Mouse (Mus musculus): ENCODE data around the gene Obscn. TPM values are rescaled to one million over a fixed set of nuclear protein-coding genes. Genes with fewer than 3 reads are reported as not detected.

The Obscn gene
- polyA plus RNA-seq, 1 experiment from 2014 or later, result 1.2 TPM

DNA sequence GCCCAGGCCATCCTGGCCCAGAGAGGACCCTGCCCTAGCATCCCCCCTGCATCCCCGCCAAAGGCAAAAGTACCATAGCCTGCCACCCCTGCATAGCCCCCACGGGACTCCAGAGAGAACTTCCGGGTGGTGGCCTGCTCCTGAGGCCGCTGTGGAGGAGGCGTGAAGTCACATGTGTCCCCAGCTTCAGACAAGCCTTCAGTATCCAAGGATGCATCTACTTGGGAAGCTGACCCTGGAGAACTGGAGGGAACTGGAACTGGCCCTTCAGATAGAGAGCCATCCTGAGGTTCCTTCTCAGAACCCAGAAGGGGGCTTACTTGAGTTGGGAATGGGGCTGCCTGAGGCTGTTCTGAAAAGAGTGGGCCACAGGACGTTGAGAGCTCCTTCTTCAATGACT is 136.4 kb downstream of the Obscn start:
- WGBS, result 75% methylated on average over 6 of the region's 6 CpGs
- H3K4me3 ChIP-seq (ENCODE audit: low read depth, low read length), result no peak overlapping the region
- DNase-seq (ENCODE audit: low spot score) (no peak), ATAC-seq (replicated peaks; ENCODE audit: low FRiP score) (no peak)
- H3K9ac ChIP-seq (ENCODE audit: low read depth, low read length), result no peak overlapping the region
- H3K36me3 ChIP-seq (ENCODE audit: control insufficient read depth, insufficient read depth, low read length), result no peaks in the 10 kb centered on the region
- no peak overlapping the region for H3K4me2 ChIP-seq
- no peaks in the 10 kb centered on the region for H3K9me3 ChIP-seq (ENCODE audit: control insufficient read depth, low read length)
- peaks cover 7% of the 10 kb centered on the region for H3K4me1 ChIP-seq (replicated peaks; ENCODE audit: control insufficient read depth, insufficient read depth, low read length)
- no peak overlapping the region for H3K27ac ChIP-seq (ENCODE audit: low read depth, low read length)
- H3K27me3 ChIP-seq (replicated peaks; ENCODE audit: control insufficient read depth, insufficient read depth, low read length), result peaks cover 8% of the 10 kb centered on the region; the same call in 1 of the 2 replicates

DNA sequence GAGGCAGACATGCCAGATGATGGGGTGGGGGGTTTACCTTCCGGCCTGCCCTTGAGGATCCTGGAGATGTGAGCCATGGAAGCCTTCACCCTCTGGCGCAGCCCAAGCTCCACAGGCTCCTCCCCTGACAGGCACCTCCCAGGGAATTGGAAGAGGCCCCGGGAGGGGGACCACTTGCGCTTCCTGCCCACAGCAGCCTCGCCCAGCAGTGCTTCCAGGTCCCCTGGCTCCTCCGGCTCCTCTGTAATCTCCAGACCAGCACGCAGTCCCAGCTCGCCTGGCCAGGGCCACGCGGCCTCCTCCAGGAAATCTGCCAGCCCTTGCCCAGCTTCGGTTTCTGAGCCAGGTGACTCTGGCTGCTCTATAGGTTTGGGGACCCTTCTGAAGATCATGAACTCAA is 137.0 kb downstream of the Obscn start:
- Histone ChIP-seq H3K27ac (ENCODE audit: low read depth, low read length) (no peak overlapping the region), H3K9me3 (ENCODE audit: control insufficient read depth, low read length) (no peaks in the 10 kb centered on the region), H3K27me3 (replicated peaks; ENCODE audit: control insufficient read depth, insufficient read depth, low read length) (peaks cover 12% of the 10 kb centered on the region), H3K4me1 (replicated peaks; ENCODE audit: control insufficient read depth, insufficient read depth, low read length) (peaks cover 12% of the 10 kb centered on the region), H3K36me3 (ENCODE audit: control insufficient read depth, insufficient read depth, low read length) (no peaks in the 10 kb centered on the region), H3K9ac (ENCODE audit: low read depth, low read length) (no peak overlapping the region), H3K4me2 (peak overlapping the region; percentile 1; the same call in 1 of the 2 replicates), H3K4me3 (ENCODE audit: low read depth, low read length) (no peak overlapping the region)
- ATAC-seq (replicated peaks; ENCODE audit: low FRiP score) (no peak), DNase-seq (ENCODE audit: low spot score) (no peak)
- WGBS, result 39% methylated on average over 11 of the region's 11 CpGs

DNA sequence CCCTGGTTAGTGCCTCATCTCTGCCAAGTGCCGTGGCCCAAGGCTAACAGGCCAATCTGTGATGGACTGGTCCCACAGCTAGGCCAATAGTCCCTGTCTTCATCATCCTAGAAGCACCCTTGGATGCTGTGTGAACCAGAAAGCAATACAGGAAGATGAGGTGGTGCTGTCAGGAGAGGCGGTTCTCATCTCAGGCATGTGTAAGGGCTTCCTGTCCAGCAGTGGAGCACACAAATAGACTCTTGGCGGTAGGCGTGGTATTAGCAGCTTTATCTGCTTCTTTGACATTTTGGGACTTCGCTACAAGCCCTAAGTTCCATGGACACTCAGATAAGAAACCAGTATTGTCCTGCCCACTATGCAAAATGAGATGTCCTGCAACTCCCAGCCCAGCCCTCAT is 138.7 kb downstream of the Obscn start:
- H3K9me3 ChIP-seq (ENCODE audit: control insufficient read depth, low read length), result no peaks in the 10 kb centered on the region
- WGBS, result 57% methylated on average over 5 of the region's 5 CpGs
- H3K4me1 ChIP-seq (replicated peaks; ENCODE audit: control insufficient read depth, insufficient read depth, low read length), result peaks cover 22% of the 10 kb centered on the region
- ATAC-seq (replicated peaks; ENCODE audit: low FRiP score) (no peak), DNase-seq (ENCODE audit: low spot score) (no peak)
- no peaks in the 10 kb centered on the region for H3K36me3 ChIP-seq (ENCODE audit: control insufficient read depth, insufficient read depth, low read length)
- H3K9ac ChIP-seq (ENCODE audit: low read depth, low read length), result no peak overlapping the region
- H3K4me3 ChIP-seq (ENCODE audit: low read depth, low read length), result no peak overlapping the region
- H3K27me3 ChIP-seq (replicated peaks; ENCODE audit: control insufficient read depth, insufficient read depth, low read length), result peaks cover 13% of the 10 kb centered on the region
- H3K27ac ChIP-seq (ENCODE audit: low read depth, low read length), result no peak overlapping the region
- H3K4me2 ChIP-seq, result no peak overlapping the region

DNA sequence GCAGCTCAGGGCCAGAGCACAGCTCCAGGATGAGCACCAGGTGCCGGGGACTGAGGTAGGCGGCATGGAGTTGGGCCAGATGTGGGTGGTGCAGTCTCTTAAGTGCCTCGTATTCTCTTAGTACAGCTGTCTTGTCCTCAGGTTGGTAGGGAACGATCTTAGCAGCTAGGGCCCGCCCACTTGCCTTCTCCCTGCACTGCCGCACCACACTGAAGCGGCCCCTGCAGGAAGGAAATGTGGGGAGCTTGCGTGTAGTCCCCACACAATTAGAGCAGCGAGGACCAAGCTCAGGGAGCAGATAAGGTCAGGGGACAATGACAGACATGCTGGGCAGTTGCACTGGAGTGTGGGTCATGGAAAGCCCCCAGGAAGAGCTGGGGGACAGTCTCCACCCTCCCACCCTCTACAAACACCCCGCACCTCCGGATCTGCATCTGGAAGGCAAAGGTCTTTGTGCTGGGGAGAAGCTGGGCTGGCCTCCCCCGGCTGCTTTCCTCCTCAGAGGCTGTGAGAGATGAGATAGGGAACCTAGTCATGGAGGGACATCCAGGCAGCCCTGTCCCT is 140.3 kb downstream of the Obscn start:
- no peak for ATAC-seq (replicated peaks; ENCODE audit: low FRiP score)
- H3K4me2 ChIP-seq, result peak overlapping the region; percentile 28
- WGBS, result 24% methylated on average over 12 of the region's 12 CpGs
- no peak for DNase-seq (ENCODE audit: low spot score)
- peaks cover 22% of the 10 kb centered on the region for H3K4me1 ChIP-seq (replicated peaks; ENCODE audit: control insufficient read depth, insufficient read depth, low read length)
- no peak overlapping the region for H3K4me3 ChIP-seq (ENCODE audit: low read depth, low read length)
- no peak overlapping the region for H3K27ac ChIP-seq (ENCODE audit: low read depth, low read length)
- H3K36me3 ChIP-seq (ENCODE audit: control insufficient read depth, insufficient read depth, low read length), result no peaks in the 10 kb centered on the region
- peaks cover 13% of the 10 kb centered on the region for H3K27me3 ChIP-seq (replicated peaks; ENCODE audit: control insufficient read depth, insufficient read depth, low read length)
- H3K9me3 ChIP-seq (ENCODE audit: control insufficient read depth, low read length), result no peaks in the 10 kb centered on the region
- no peak overlapping the region for H3K9ac ChIP-seq (ENCODE audit: low read depth, low read length)

DNA sequence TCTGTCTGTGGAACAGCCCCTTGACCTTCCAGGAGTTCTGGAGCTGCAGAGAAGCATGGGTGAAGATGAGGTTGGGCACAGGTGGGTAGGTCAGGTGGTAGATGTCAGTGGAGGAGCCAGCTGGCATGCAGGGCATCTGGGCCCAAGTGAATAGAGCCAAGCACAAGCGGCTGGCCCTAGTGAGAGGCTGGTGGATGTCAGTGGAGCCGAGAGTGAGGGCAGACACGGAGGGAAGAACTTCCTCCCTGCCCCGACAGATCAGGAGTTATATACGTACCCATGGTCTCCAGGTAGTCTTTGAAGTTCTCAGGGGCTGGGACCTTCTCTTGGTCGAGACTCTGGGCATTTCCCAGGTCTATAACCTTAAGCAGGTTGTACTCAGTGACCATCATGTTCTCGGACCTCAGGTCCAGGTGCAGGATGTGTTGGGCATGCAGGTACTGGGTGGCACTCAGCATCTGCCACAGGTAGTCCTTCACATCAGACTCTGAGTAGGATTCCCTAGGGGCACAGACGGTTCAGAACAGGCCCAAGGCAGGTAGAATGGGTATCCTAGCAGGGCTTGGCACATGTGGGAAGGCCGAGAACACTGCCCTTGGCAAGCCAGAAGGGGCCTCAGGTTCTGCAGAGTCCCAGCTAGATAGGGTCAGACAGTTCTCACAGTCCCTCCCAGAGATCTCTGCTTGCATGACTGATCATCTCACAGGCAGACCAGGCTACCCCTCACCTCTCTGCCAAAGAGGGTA is 141.0 kb downstream of the Obscn start:
- DNase-seq (ENCODE audit: low spot score) (no peak), ATAC-seq (replicated peaks; ENCODE audit: low FRiP score) (no peak)
- H3K4me1 ChIP-seq (replicated peaks; ENCODE audit: control insufficient read depth, insufficient read depth, low read length), result peaks cover 25% of the 10 kb centered on the region
- H3K4me3 ChIP-seq (ENCODE audit: low read depth, low read length), result peak overlapping the region; percentile 47; the same call in 1 of the 2 replicates
- no peaks in the 10 kb centered on the region for H3K9me3 ChIP-seq (ENCODE audit: control insufficient read depth, low read length)
- no peak overlapping the region for H3K27ac ChIP-seq (ENCODE audit: low read depth, low read length)
- H3K4me2 ChIP-seq, result peak overlapping the region; percentile 82
- H3K27me3 ChIP-seq (replicated peaks; ENCODE audit: control insufficient read depth, insufficient read depth, low read length), result peaks cover 13% of the 10 kb centered on the region
- H3K36me3 ChIP-seq (ENCODE audit: control insufficient read depth, insufficient read depth, low read length), result no peaks in the 10 kb centered on the region
- WGBS, result 69% methylated on average over 9 of the region's 9 CpGs
- no peak overlapping the region for H3K9ac ChIP-seq (ENCODE audit: low read depth, low read length)

DNA sequence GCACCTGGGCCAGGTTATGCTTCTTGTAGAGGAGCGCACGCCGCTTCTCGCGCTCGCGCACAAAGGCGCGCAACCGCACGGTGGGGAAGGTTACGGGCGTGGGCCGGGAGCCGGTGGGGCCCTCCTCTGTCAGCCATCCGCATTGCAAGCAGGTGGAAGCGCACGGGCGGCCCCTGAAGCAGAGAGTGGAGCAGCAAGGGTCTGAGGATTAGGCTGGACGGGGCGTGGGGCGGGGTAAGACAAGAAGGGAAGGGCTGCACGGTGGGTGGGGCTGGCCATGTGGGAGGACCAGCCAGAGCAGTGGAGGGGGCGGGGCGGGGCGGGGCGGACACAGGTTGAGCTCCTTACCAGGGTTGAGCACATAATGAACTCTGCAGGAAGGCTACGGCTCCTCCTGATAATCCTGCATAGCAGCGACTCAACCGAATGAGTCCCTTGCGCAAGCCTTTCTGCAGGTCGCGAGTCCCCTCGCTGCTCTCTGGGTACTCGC is 141.8 kb downstream of the Obscn start:
- peak overlapping the region; percentile 82 for H3K4me2 ChIP-seq
- no peak overlapping the region for H3K27ac ChIP-seq (ENCODE audit: low read depth, low read length)
- no peak overlapping the region for H3K9ac ChIP-seq (ENCODE audit: low read depth, low read length)
- peaks cover 25% of the 10 kb centered on the region for H3K4me1 ChIP-seq (replicated peaks; ENCODE audit: control insufficient read depth, insufficient read depth, low read length)
- peak overlapping the region; percentile 47 for H3K4me3 ChIP-seq (ENCODE audit: low read depth, low read length)
- H3K9me3 ChIP-seq (ENCODE audit: control insufficient read depth, low read length), result no peaks in the 10 kb centered on the region
- WGBS, result 2% methylated on average over 35 of the region's 35 CpGs
- DNase-seq (ENCODE audit: low spot score) (peak; percentile 68), ATAC-seq (replicated peaks; ENCODE audit: low FRiP score) (peak; percentile 84)
- peaks cover 2% of the 10 kb centered on the region for H3K36me3 ChIP-seq (ENCODE audit: control insufficient read depth, insufficient read depth, low read length)
- peaks cover 13% of the 10 kb centered on the region for H3K27me3 ChIP-seq (replicated peaks; ENCODE audit: control insufficient read depth, insufficient read depth, low read length)

DNA sequence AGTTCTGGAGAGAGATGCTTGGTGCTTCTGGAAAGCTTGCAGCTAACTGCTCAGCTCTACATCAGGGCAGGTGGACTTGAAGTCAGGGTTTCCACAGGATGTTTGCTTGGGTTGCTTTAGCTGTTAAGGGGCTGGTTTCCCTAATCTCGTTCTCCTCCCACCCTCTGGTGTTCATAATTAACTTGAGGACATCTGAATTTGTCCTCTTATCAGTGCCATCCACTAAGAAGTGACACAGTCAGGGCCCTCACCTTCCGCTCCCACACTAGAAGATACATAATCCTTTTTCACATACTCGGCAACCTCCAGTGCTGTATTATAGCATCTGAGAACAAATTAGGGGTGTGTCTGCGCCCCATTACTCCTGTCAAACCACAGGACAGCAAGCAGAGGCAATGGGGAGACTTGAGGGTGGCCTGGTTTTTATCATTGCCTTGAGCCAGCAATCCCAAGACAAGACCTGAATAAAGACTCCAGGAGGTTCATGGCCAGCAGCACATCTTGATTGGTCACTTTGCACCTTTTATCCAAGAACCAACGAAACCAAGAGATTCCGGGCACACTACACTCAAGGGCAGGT is 143.0 kb downstream of the Obscn start:
- no peaks in the 10 kb centered on the region for H3K9me3 ChIP-seq (ENCODE audit: control insufficient read depth, low read length)
- 57% methylated on average over 6 of the region's 6 CpGs for WGBS
- DNase-seq (ENCODE audit: low spot score) (no peak), ATAC-seq (replicated peaks; ENCODE audit: low FRiP score) (no peak)
- no peak overlapping the region for H3K4me2 ChIP-seq
- peaks cover 25% of the 10 kb centered on the region for H3K4me1 ChIP-seq (replicated peaks; ENCODE audit: control insufficient read depth, insufficient read depth, low read length)
- peaks cover 7% of the 10 kb centered on the region for H3K36me3 ChIP-seq (ENCODE audit: control insufficient read depth, insufficient read depth, low read length)
- H3K27ac ChIP-seq (ENCODE audit: low read depth, low read length), result no peak overlapping the region
- H3K9ac ChIP-seq (ENCODE audit: low read depth, low read length), result no peak overlapping the region
- peaks cover 13% of the 10 kb centered on the region for H3K27me3 ChIP-seq (replicated peaks; ENCODE audit: control insufficient read depth, insufficient read depth, low read length)
- H3K4me3 ChIP-seq (ENCODE audit: low read depth, low read length), result no peak overlapping the region

DNA sequence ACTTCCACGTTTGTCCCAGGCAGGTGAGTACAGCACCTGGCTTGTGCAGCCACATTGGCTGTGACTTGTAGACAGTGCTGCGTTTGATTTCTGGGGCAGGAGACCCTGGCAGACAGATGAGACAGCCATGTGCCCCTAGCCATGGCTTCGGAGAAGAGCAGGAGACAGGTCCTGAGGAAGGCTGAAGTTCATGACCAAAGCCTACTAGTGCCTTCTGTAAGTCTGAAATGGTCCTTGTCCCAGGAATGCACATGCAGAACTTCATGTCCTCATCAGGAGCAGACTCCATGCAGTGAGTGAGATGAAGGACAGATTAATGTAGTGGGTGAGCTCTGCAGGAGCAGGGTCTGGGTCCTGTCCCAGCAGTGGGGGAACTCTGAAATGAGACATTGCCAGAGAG is 144.3 kb downstream of the Obscn start:
- Histone ChIP-seq H3K4me1 (replicated peaks; ENCODE audit: control insufficient read depth, insufficient read depth, low read length) (peaks cover 25% of the 10 kb centered on the region), H3K4me2 (no peak overlapping the region), H3K9ac (ENCODE audit: low read depth, low read length) (no peak overlapping the region), H3K4me3 (ENCODE audit: low read depth, low read length) (no peak overlapping the region), H3K36me3 (ENCODE audit: control insufficient read depth, insufficient read depth, low read length) (peaks cover 14% of the 10 kb centered on the region), H3K27ac (ENCODE audit: low read depth, low read length) (no peak overlapping the region), H3K9me3 (ENCODE audit: control insufficient read depth, low read length) (no peaks in the 10 kb centered on the region), H3K27me3 (replicated peaks; ENCODE audit: control insufficient read depth, insufficient read depth, low read length) (peaks cover 13% of the 10 kb centered on the region)
- ATAC-seq (replicated peaks; ENCODE audit: low FRiP score) (no peak), DNase-seq (ENCODE audit: low spot score) (no peak)
- 68% methylated on average over 3 of the region's 3 CpGs for WGBS
